Mouse (Mus musculus) kidney, embryonic 15.5 days (tissue): ENCODE data around the gene Eps8. TPM values are rescaled to one million over a fixed set of nuclear protein-coding genes. Genes with fewer than 3 reads are reported as not detected.

ENCODE experiments used
- ATAC-seq: fragments of 200-750 bp; cut with Nextera tagmentation; replicated peaks from 2 replicates; pipeline ENCODE4 v1.8.0; 2017; ENCODE audit warnings: moderate TSS enrichment; ENCODE audit not compliant: low FRiP score
- H3K27ac ChIP-seq: fragments of 300-500 bp; sonication (generic); 2 replicates; pipeline ENCODE4 v1.5.1; 2015; ENCODE audit warnings: mild to moderate bottlenecking, inconsistent platforms
- H3K27me3 ChIP-seq: fragments of 300-500 bp; sonication (generic); 2 replicates; pipeline ENCODE4 v1.6.1; 2015; ENCODE audit warnings: inconsistent platforms
- H3K36me3 ChIP-seq: fragments of 300-500 bp; sonication (generic); 2 replicates; pipeline ENCODE4 v1.6.1; 2015; ENCODE audit warnings: inconsistent platforms
- H3K4me1 ChIP-seq: fragments of 300-500 bp; sonication (generic); 2 replicates; pipeline ENCODE4 v1.6.1; 2015; ENCODE audit warnings: inconsistent platforms
- H3K4me2 ChIP-seq: fragments of 300-500 bp; sonication (generic); 2 replicates; pipeline ENCODE4 v1.6.1; 2015; ENCODE audit warnings: moderate library complexity, mild to moderate bottlenecking, inconsistent platforms
- H3K4me3 ChIP-seq: fragments of 300-500 bp; sonication (generic); replicated peaks from 2 replicates; pipeline ENCODE4 v1.5.1; 2015; ENCODE audit warnings: mild to moderate bottlenecking, inconsistent platforms
- H3K9ac ChIP-seq: fragments of 300-500 bp; sonication (generic); 2 replicates; pipeline ENCODE4 v1.6.1; 2015; ENCODE audit warnings: mild to moderate bottlenecking, inconsistent platforms
- H3K9me3 ChIP-seq: fragments of 300-500 bp; sonication (generic); replicated peaks from 2 replicates; pipeline ENCODE4 v1.6.1; 2016; ENCODE audit warnings: inconsistent platforms
- WGBS: fragments of 180-500 bp; shearing (Covaris S2); methylation state at CpG from one replicate; pipeline ENCODE4 v1.1.7; 2015; ENCODE audit warnings: mixed read lengths; 5-methylcytosine and 5-hydroxymethylcytosine counted together
- polyA plus RNA-seq: library from polyadenylated mRNA; unstranded; fragments of >200 nt; fragmentation: Nextera tagmentation; extraction: Ambion mirVana; gene quantifications from 2 replicates; pipeline ENCODE4 v1.2.1, GENCODE M21; 2015

Gene Eps8
- polyA plus RNA-seq, 1 experiment from 2014 or later, result 31.1 TPM

- H3K9ac ChIP-seq, result no peak overlapping the region
- H3K27me3 ChIP-seq, result no peaks in the 10 kb centered on the region
- 0 out of 2 replicates have a peak, but pooled peaks cover 5% of the 10 kb centered on the region for H3K4me1 ChIP-seq
- 91% methylated on average over 5 of the region's 5 CpGs for WGBS
- no peaks in the 10 kb centered on the region for H3K36me3 ChIP-seq
- no peak overlapping the region for H3K4me2 ChIP-seq
- ATAC-seq, result no peak
- H3K27ac ChIP-seq, result no peak overlapping the region
- H3K9me3 ChIP-seq, result no peaks in the 10 kb centered on the region
- no peak overlapping the region for H3K4me3 ChIP-seq
Measured at GRCm38 (mm10) chr6:137580503-137580902, 74.2 kb downstream of the Eps8 start.

GRCm38 (mm10) chr6:137576670-137577371 is 77.9 kb downstream of the Eps8 start:
- Histone ChIP-seq H3K9me3 (no peaks in the 10 kb centered on the region), H3K36me3 (no peaks in the 10 kb centered on the region), H3K4me1 (no peaks in the 10 kb centered on the region), H3K4me3 (no peak overlapping the region), H3K27ac (no peak overlapping the region), H3K4me2 (no peak overlapping the region), H3K9ac (no peak overlapping the region), H3K27me3 (no peaks in the 10 kb centered on the region)
- WGBS, result 66% methylated on average over 12 of the region's 12 CpGs
- no peak for ATAC-seq

GRCm38 (mm10) chr6:137576091-137576490 is 78.6 kb downstream of the Eps8 start:
- no peak overlapping the region for H3K9ac ChIP-seq
- ATAC-seq, result no peak
- 91% methylated on average over 4 of the region's 4 CpGs for WGBS
- H3K9me3 ChIP-seq, result no peaks in the 10 kb centered on the region
- no peaks in the 10 kb centered on the region for H3K36me3 ChIP-seq
- H3K4me3 ChIP-seq, result no peak overlapping the region
- H3K4me2 ChIP-seq, result no peak overlapping the region
- H3K27ac ChIP-seq, result no peak overlapping the region
- no peaks in the 10 kb centered on the region for H3K27me3 ChIP-seq
- peaks cover 2% of the 10 kb centered on the region for H3K4me1 ChIP-seq

- no peaks in the 10 kb centered on the region for H3K9me3 ChIP-seq
- no peak overlapping the region for H3K4me2 ChIP-seq
- no peaks in the 10 kb centered on the region for H3K36me3 ChIP-seq
- no peak for ATAC-seq
- peaks cover 16% of the 10 kb centered on the region for H3K4me1 ChIP-seq
- no peaks in the 10 kb centered on the region for H3K27me3 ChIP-seq
- H3K27ac ChIP-seq, result no peak overlapping the region
- WGBS, result 69% methylated on average over 7 of the region's 7 CpGs
- no peak overlapping the region for H3K4me3 ChIP-seq
- no peak overlapping the region for H3K9ac ChIP-seq
Measured at GRCm38 (mm10) chr6:137573897-137574296, 80.8 kb downstream of the Eps8 start.

GRCm38 (mm10) chr6:137570718-137571131 is 84.0 kb downstream of the Eps8 start:
- Histone ChIP-seq H3K27ac (peak overlapping the region; percentile 75), H3K9me3 (no peaks in the 10 kb centered on the region), H3K4me2 (peak overlapping the region; percentile 27), H3K36me3 (no peaks in the 10 kb centered on the region), H3K4me3 (peak overlapping the region; percentile 10; the same call in 1 of the 2 replicates), H3K9ac (no peak overlapping the region), H3K4me1 (peaks cover 16% of the 10 kb centered on the region), H3K27me3 (no peaks in the 10 kb centered on the region)
- 47% methylated on average over 9 of the region's 9 CpGs for WGBS
- peak; percentile 86 for ATAC-seq

- Histone ChIP-seq H3K4me1 (peaks cover 16% of the 10 kb centered on the region), H3K9ac (no peak overlapping the region), H3K27ac (peak overlapping the region; percentile 75), H3K4me3 (peak overlapping the region; percentile 10; the same call in 1 of the 2 replicates), H3K9me3 (no peaks in the 10 kb centered on the region), H3K27me3 (no peaks in the 10 kb centered on the region), H3K36me3 (no peaks in the 10 kb centered on the region), H3K4me2 (peak overlapping the region; percentile 27)
- no peak for ATAC-seq
- WGBS, result 72% methylated on average over 5 of the region's 5 CpGs
Measured at GRCm38 (mm10) chr6:137570019-137570418, 84.7 kb downstream of the Eps8 start.

GRCm38 (mm10) chr6:137569071-137569470 is 85.6 kb downstream of the Eps8 start:
- peak overlapping the region; percentile 34 for H3K4me2 ChIP-seq
- no peak overlapping the region for H3K9ac ChIP-seq
- no peaks in the 10 kb centered on the region for H3K27me3 ChIP-seq
- H3K9me3 ChIP-seq, result no peaks in the 10 kb centered on the region
- WGBS, result 75% methylated on average over 6 of the region's 6 CpGs
- ATAC-seq, result no peak
- H3K36me3 ChIP-seq, result no peaks in the 10 kb centered on the region
- peaks cover 16% of the 10 kb centered on the region for H3K4me1 ChIP-seq
- H3K27ac ChIP-seq, result peak overlapping the region; percentile 54; the same call in 1 of the 2 replicates
- H3K4me3 ChIP-seq, result no peak overlapping the region; the same call in 1 of the 2 replicates

GRCm38 (mm10) chr6:137565890-137566289 is 88.8 kb downstream of the Eps8 start:
- no peak for ATAC-seq
- H3K36me3 ChIP-seq, result no peaks in the 10 kb centered on the region
- H3K9me3 ChIP-seq, result no peaks in the 10 kb centered on the region
- no peaks in the 10 kb centered on the region for H3K27me3 ChIP-seq
- peak overlapping the region; percentile 5; the same call in 1 of the 2 replicates for H3K27ac ChIP-seq
- no peak overlapping the region for H3K9ac ChIP-seq
- H3K4me1 ChIP-seq, result peaks cover 16% of the 10 kb centered on the region
- 89% methylated on average over 3 of the region's 3 CpGs for WGBS
- H3K4me3 ChIP-seq, result no peak overlapping the region
- no peak overlapping the region for H3K4me2 ChIP-seq

- 65% methylated on average over 6 of the region's 6 CpGs for WGBS
- ATAC-seq, result peak; percentile 53
- Histone ChIP-seq H3K4me1 (peaks cover 17% of the 10 kb centered on the region), H3K27ac (peak overlapping the region; percentile 5), H3K36me3 (no peaks in the 10 kb centered on the region), H3K9me3 (no peaks in the 10 kb centered on the region), H3K4me3 (no peak overlapping the region), H3K9ac (no peak overlapping the region), H3K27me3 (no peaks in the 10 kb centered on the region), H3K4me2 (no peak overlapping the region)
Measured at GRCm38 (mm10) chr6:137565454-137565853, 89.2 kb downstream of the Eps8 start.

GRCm38 (mm10) chr6:137560358-137560859 is 94.3 kb downstream of the Eps8 start:
- Histone ChIP-seq H3K9ac (no peak overlapping the region), H3K4me3 (no peak overlapping the region), H3K36me3 (no peaks in the 10 kb centered on the region), H3K4me1 (peaks cover 24% of the 10 kb centered on the region), H3K27ac (peak overlapping the region; percentile 77), H3K9me3 (no peaks in the 10 kb centered on the region), H3K27me3 (no peaks in the 10 kb centered on the region), H3K4me2 (peak overlapping the region; percentile 35)
- WGBS, result 24% methylated on average over 12 of the region's 12 CpGs
- ATAC-seq, result peak; percentile 68

GRCm38 (mm10) chr6:137558840-137559239 is 95.8 kb downstream of the Eps8 start:
- no peak for ATAC-seq
- Histone ChIP-seq H3K36me3 (no peaks in the 10 kb centered on the region), H3K4me3 (no peak overlapping the region), H3K4me1 (peaks cover 24% of the 10 kb centered on the region), H3K27me3 (no peaks in the 10 kb centered on the region), H3K4me2 (no peak overlapping the region), H3K9ac (no peak overlapping the region), H3K9me3 (no peaks in the 10 kb centered on the region), H3K27ac (no peak overlapping the region)
- WGBS, result 56% methylated on average over 13 of the region's 13 CpGs

GRCm38 (mm10) chr6:137557671-137558070 is 97.0 kb downstream of the Eps8 start:
- H3K4me1 ChIP-seq, result peaks cover 24% of the 10 kb centered on the region
- no peak for ATAC-seq
- H3K9ac ChIP-seq, result no peak overlapping the region
- H3K4me3 ChIP-seq, result no peak overlapping the region
- H3K36me3 ChIP-seq, result no peaks in the 10 kb centered on the region
- no peaks in the 10 kb centered on the region for H3K27me3 ChIP-seq
- no peaks in the 10 kb centered on the region for H3K9me3 ChIP-seq
- H3K27ac ChIP-seq, result no peak overlapping the region; the same call in 1 of the 2 replicates
- 60% methylated on average over 2 of the region's 2 CpGs for WGBS
- H3K4me2 ChIP-seq, result no peak overlapping the region
